Mouse (Mus musculus): ENCODE data around the gene Psg26. TPM values are rescaled to one million over a fixed set of nuclear protein-coding genes. Genes with fewer than 3 reads are reported as not detected.

The Psg26 gene
- not detected for polyA plus RNA-seq (2017; shearing (Covaris generic))

GRCm38 (mm10) chr7:18484077-18484476 is at the start of gene Psg26:
Psg26 (minus strand) TSS chr7:18484177.

DNA sequence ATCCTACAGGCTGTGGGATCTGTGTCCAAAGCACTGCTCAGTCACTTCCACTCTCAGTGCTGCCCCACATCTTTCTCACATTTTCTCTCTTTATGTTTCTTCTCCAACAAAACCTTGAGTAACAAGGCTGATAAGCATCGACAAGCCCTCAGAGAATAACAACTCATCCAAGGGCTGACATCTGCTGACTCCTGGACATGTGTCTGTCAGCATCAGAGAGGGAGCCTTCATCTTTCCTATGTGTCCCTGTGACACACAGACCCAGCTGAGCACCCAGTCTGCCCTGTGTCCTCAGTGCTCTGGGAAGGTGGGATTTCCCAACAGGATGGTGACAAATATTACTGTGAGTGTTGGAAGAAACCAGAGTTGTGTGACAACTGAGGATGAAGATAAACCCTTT is 48.2 kb upstream of the Psg26 start, which contains the start of gene Psg25:
Gene Psg25, minus strand, starts transcription at position 101 of the 400 bp plus-strand sequence.

GRCm38 (mm10) chr7:18431941-18432340 is 52.0 kb downstream of the Psg26 start, which contains the start of gene Psg28:
Psg28 (minus strand) TSS chr7:18432041.

Other genes starting within 250 kb of the Psg26 start
- not detected for gene Mill1, start 238.8 kb downstream of the Psg26 start, polyA plus RNA-seq (2017; shearing (Covaris generic))
- gene Psg18, start 129.2 kb downstream of the Psg26 start, polyA plus RNA-seq (2017; shearing (Covaris generic)) = not detected
- gene Psg28, start 52.1 kb downstream of the Psg26 start, polyA plus RNA-seq (2017; shearing (Covaris generic)) = not detected
- not detected for gene Psg25, start 48.1 kb upstream of the Psg26 start, polyA plus RNA-seq (2017; shearing (Covaris generic))
- gene Psg27, start 83.1 kb upstream of the Psg26 start, polyA plus RNA-seq (2017; shearing (Covaris generic)) = not detected
- gene Psg23, start 132.3 kb upstream of the Psg26 start, polyA plus RNA-seq (2017; shearing (Covaris generic)) = not detected
- not detected for gene Psg21, start 172.5 kb upstream of the Psg26 start, polyA plus RNA-seq (2017; shearing (Covaris generic))
- not detected for gene Psg20, start 202.0 kb upstream of the Psg26 start, polyA plus RNA-seq (2017; shearing (Covaris generic))
- gene Psg22, start 233.9 kb upstream of the Psg26 start, polyA plus RNA-seq (2017; shearing (Covaris generic)) = not detected

Data from naive thymus-derived CD4-positive, alpha-beta T cell, adult 5 months (primary cell).